Mouse (Mus musculus) CH12F3 (cell line): ENCODE measurements at regions not wholly inside any gene's neighbourhood (a gene's known extent, or its start where the extent isn't known, plus 50 kb on each side); places are given as distances from the start of the nearest gene placed in this dataset.

Source experiments
- in situ Hi-C: fragments of 300-500 bp; cut with MboI; formaldehyde crosslinking; loops from 2 replicates; pipeline ENCODE4 v1.14.3; 2020; ENCODE audit warnings: low sequenced_read_pairs

DNA sequence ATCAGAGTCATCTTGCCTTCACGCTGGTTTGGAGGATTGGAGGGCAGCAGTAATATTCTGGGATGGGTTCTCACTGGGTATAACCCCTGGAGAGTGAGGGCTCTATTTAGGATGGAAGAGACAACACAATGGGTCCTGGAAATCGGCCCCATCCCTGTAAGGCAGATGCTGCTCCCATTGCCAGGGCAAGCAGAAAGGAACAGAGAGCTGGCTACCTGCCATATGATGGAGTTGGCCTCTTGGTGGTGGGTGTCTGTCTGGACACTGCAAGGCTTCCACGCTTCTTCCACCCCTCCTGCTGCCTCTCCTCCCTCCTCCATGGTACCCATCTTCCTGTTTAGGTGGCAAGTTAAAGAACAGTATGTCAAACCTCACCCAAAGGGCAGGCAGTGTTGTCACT is 308.6 kb downstream of the Glrx3 start:
- in situ Hi-C loops, result no loop called here

DNA sequence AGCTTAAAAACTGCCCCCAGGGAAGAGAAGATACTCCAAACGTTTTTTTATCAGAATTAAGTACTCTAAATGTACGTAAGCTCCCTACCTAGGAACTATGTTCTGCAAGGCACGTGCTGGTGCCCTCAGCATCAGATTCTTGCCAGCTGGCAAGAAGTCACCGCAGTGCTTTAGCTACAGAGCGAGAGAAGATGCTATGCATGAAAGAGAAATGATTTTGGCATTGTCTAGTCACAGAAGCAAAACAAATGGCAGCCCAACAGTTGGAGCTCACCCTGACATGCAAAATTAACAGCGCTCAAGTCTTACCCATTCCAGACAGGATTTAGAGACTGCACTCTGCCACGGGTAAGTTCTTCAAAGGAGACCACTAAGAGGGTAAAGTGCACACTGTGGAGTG is 311.5 kb downstream of the Glrx3 start:
- in situ Hi-C loops, result no loop called here

DNA sequence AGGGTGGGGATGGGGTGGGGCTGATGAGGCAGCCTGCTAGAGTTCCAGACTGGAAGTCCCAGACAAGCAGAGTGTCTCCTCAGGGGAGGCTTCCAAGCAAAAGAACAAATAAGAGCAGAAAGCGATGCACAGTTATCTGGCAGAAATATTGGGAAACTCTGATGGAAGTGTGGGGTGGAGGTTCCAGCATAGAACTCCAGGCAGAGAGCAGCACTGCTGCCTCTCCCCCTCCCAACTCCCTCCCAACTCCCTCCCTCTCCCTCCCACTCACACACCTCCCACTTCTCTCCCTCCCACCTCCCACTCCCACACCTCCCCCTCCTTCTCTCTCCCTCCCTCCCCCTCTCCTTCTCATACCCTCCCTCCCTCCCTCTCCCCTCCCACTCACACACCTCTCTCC is 313.3 kb downstream of the Glrx3 start:
- in situ Hi-C loops, result no loop called here

DNA sequence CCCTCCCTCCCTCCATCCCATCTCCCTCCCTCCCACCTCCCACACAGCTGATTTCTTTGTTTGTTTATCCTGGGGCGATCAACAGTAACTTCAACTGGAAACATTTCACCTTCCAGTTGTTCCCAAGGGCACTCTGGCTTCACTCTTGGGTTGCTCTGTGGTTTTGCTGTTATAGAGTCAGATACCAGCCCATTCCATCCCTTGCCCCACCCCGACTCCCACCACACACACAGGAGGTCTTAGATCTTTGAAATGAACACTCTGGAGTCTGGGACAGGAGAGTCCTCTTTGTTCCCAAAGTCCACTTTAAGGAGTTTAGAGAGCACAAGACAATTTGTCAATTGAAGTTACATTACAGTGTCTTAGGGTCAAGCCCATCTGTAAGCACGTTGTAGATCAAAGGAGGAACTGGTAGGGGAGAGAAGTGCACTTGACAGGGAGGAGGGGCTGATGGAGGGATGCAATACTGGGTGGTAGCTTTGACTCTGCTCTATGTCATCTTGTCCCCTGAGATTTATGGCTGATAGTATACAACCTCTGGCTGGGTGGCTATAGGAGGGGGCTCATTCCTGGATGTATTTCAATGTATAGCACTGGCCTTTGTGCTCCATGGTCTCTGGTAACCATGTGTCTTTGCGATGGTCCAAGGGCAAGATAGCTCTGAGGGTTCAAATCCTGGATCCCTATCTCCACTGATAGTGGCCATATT is 313.9 kb downstream of the Glrx3 start:
- in situ Hi-C loops, result no loop called here

DNA sequence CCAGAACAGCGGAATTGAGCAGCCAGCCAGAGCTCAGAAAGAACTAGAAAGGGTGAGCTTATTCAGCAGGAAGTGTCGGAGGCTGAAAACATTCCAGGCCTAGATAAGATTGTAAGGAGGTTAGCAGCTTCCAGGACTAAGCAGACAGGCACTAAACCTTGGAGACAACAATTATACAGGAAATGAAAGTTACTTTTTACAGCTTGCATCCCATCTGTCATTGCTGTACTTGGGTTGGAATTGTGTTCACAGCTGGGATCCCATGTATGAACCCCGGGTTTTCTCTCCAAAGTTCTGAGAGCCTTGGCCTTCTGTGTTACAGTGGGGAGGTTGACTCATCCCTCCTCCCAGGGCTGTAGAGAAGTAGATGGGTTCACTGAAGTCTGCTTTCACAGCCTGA is 328.5 kb downstream of the Glrx3 start:
- in situ Hi-C loops, result no loop called here

DNA sequence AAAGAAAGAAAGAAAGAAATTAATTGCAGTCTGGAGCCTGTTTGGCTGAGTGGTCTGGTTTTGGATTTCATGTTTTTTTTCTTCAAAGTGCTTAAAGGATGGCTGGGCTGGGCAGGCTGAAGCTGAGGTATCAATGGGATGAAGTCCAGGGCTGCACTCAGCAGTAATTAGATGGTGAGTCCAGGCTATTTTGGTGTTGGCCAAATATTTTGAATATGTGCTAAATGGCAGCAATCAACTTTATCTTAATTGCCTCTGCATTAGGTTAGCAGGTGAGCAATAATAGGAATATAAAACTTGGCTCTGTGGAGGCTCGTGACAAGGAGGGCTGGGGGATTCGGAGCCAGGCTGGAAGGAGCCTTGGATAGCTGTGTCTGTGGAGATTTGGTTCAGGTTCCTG is 329.3 kb downstream of the Glrx3 start:
- in situ Hi-C loops, result no loop called here

DNA sequence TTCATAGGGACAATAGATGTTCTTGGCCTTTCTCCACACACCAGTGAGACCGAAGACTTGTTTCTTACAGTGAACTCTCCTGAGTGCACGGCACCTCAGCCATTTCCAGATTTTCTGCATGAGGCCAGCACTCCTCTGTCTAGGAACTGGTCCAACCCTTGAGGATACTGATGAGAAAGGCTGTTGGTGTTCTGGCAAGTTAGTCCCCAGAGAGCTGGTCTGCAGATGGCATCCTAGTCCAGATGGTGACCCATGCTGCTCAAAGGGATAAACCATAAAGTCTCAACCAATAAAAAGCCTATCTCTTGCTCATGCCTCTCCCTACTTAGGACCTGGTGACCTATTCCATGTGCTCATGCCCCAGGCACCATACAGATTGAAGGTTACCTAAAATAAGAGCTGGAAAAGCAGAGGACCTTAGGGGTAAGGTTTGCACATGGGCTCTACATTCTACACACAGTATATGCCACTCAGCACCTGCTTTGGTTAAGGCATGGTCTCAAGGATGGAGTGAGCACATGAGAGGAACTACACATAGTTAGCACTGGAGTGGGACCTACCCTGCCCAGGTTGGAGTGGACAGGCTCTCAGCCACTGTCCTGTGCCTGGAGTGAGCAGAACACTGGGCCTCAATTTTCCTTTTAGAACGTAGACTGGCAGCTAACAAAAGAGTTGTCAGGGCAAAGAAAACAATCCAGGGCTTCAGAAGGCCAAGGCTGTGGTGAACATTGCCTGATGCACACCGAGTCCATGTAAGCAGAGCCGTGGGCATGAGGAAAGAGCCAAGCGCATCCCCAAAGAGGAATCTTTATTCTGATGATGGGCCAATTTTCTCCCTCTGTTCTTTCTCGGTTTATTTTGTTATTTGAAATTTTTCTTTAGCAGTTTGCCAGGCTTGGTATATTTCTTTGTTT is 335.9 kb downstream of the Glrx3 start:
- in situ Hi-C loops, result no loop called here

DNA sequence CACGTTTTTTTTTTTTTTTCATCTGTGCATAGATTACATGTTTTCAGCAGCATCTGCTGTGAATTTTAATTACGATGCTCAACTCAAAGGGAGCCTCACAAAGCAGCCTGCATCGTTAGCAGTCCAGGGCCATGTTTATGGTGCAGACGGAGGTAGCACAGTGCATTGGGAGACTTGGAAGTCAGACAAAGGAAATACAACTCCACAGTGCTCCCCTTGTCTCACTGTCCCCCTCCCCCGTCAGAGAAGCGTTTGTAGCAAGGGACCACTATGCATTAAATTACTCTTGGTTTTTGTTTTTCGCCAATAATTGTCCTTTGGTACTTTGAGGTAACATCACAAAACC is 336.5 kb downstream of the Glrx3 start:
- in situ Hi-C loops, result no loop called here

DNA sequence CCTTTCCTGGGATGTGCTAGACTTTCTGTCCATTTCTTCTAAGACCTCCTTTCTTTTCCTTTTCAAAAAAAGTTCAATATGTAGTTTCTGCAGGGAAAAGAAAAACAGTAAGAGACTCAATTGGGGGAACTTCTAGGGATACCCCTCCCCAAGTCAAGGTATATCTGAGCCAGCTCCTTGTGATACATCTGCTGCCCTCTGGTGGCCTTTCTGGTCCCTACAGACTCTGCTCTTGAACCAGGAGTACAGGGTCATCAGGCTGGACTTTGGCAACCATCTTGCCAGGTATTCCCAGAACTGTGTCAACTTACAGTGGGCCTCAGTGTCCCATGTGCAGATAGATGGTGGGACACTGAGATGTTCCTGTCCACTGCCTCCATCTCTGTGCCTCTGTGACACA is 346.5 kb downstream of the Glrx3 start:
- in situ Hi-C loops, result loop anchor here (25.0 kb wide), 1 partner anchor 297 kb away; no protein-coding TSS in a partner anchor

DNA sequence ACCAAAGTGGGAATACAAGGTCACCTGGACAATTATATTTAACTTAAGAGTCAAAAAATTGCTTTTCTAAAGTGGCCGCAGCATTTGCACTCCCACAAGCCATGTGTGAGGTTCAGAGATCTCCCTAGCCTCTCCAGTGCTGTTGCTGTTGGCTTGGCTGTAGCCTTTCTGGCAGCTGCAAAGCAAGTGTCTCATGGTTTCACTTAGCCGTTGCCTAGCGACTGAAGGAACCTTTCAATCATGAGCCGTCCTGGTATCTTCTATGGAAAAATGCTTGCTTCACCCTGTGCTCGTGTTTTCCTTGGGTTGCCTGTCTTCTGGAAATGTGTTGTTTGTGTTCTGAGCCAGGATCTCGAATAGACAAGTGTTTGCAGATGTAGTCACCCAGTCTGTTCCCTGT is 367.9 kb downstream of the Glrx3 start:
- in situ Hi-C loops, result no loop called here

DNA sequence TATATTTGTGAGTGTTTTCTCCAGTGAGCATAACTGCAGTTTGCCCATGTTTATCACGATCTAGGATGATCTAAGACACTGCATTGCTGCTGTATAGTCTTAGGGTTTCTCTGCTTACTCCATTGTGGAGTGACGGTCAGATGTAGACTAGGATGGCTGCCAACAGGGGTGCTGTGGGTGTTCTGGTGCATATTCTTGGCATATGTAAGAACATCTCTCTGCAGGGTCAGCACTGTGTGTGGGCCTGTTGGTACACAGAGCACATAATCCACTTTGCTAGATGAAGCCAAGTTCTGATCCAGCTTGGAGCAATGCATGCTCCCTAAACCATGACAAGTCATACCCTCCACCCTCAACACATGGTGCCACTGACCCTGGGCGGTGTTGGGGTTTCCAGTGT is 375.4 kb downstream of the Glrx3 start:
- in situ Hi-C loops, result no loop called here

DNA sequence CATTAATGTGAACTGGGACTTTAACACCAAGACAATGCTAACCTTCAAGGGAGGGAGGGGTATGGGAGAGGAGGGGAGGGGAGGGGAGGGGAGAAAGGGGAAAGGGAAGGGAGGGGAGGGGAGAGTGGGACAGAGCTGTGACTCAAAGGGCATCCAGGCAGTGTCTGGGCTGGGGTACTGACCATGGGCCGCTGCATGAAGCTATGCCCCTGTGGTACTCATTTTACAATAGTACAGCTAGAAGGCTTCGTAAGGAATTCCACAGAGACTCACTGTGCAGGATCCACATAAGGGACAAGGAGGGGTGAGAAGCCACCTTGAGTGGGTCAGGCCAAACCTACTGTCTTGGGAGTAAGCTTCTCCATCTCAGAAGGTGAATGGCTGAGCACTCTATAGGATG is 403.1 kb downstream of the Glrx3 start:
- in situ Hi-C loops, result no loop called here

DNA sequence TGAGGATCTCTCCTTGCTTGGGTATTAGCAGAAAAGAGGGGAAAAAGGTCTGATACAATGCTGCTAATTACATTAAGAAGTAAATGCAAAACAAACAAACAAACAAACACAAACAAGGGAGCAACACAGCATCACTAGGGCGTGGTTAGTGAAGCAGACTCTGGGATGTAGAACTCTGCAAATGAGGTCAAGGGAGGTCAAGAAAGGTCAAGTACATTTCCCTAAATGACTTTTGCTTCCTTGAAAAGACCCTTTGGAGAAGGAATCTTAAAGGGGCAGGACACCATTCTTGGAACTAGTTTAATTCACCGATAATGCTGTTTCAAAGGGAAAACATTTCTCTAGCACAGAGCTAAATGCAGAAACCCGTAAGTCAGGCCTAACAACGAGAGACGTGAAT is 403.6 kb downstream of the Glrx3 start:
- in situ Hi-C loops, result no loop called here

DNA sequence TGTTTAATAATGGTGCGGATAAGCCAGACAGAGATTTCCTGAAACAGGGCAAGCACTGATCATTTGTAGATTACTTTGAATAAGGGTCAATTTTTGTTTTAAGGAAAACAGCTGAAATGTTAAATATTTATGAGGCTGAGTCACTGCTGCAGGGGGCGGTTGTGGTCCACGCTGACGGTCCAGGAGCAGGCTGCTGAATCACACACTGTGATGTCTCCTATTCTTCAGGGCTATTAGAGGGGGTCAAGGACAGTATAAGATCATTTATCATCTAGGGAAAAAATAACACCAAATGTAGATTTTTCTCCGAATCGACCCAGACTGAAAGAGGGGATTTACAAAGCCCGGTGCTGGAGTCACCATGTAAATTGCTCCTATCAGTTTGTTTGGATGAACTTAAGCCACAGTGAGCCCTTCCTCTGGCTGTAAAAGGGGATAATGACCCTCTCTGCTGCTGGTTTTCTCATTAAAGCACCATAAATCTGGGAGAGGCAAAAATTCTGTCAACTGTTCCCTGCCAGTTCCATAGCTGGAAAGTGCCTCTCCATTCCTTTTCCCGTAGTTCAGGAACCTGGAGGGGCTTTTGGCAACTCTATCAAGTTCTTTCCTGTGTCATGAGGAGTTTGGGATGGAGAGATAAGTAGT is 404.2 kb downstream of the Glrx3 start:
- in situ Hi-C loops, result no loop called here

DNA sequence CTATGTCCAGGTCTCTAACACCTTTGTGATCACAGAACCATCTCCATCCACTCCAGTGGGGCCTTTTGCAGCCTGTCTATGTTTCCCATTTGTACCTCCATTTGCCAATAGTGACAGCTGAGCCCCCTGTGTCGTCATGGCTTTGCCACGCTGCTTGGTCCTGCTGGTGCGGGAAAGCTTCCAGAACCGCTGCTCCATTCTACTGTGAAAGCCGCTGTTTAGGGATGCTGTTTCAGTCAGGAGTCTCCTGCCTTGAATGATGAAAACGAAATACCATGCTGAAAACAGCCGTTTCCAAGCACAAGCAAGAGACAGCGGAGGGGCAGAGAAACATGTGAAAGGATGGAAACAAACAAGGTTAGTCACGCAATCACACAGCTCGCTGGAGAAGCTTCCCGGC is 410.4 kb downstream of the Glrx3 start:
- in situ Hi-C loops, result no loop called here

DNA sequence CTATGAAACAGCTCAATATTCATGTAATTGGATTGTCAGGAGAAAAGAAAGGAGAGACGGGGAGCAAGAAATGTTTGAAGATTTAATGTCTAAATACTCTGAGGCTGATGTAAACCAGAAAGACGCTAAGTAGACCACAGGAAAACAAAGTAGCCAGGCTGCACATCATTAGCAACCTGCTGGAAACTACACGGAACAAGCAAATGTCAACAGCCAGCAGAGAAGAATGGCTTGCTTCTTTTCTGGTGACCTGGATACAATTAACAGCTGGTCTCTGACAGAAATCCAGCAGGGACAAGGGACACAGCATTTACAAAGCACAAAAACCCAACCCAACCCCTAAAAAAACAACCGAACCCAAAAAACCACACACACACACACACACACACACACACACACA is 413.6 kb downstream of the Glrx3 start:
- in situ Hi-C loops, result no loop called here

DNA sequence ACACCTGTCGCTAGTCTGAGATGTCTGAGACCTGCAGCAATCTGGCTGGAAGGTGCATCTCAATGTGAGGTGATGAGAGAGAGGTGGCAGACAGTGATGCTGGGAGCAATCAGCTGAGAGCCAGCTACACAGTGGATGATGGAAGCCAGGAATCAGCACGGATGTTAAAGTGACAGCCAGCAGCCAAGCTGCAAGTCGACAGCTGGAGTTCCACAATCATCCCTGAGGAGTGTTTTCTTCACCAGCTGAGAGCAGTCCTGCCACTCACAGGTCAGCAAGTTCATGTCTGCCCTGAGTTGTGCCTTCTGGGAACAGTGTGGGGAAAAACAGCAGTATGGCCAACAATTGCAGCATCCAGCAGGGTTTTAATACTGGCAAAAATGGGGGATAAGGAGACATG is 422.3 kb downstream of the Glrx3 start:
- in situ Hi-C loops, result no loop called here

DNA sequence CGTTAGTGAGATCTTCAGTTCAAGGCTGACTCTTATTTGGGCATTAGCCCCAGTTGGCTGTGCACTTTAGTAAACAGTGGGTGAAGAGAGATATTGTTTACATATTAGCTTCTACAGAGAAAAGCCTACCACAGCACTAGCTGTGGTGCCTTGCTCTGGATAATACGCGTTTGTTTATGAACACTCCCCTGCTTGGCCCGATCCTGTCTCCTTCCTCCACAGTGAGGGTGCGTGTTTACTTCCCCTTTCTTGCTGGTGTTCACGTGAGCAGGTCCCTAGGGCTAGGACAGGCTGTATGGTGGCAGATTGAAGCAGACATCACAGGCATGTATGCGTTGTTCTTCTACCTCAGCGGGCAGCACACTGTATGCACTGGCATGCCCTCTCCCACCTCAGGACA is 423.1 kb downstream of the Glrx3 start:
- in situ Hi-C loops, result no loop called here

DNA sequence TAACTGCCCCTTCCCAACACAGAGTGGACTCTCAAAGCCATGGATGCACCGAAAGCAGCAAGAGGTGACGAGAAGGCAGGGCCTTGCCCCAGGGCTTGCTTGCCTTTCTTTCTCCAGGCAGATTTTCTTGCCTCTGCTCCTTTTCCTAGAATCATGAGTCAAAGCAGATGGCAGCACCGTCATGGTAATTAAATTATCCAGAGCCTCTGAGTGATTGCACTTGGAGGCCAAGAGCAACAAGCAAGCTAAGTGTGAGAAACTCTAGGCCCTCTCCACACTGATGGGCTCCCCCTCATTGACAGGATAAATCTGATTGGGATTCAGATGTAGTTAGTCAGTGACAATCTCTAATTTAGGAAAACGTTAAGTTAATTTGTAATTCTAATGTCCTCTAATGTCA is 427.5 kb downstream of the Glrx3 start:
- in situ Hi-C loops, result no loop called here

DNA sequence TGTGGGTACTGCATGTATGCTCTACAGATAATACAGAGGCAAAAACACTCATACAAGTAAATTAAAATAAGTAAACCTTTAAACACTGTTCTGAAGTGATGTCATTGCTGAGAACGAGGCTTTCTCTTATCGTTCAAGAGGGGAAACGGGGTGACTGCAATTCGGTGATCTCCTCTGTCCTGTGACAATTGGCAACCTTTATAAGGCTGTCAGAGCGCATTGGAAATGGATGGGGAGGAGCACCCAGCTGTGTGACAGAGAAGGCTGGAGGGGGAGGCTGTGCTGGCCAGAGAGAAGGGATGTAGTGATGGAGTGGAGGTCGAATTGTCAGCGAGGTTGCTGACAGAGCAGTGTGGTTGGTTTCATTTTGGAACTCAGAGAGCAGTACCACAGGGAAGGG is 428.0 kb downstream of the Glrx3 start:
- in situ Hi-C loops, result no loop called here

DNA sequence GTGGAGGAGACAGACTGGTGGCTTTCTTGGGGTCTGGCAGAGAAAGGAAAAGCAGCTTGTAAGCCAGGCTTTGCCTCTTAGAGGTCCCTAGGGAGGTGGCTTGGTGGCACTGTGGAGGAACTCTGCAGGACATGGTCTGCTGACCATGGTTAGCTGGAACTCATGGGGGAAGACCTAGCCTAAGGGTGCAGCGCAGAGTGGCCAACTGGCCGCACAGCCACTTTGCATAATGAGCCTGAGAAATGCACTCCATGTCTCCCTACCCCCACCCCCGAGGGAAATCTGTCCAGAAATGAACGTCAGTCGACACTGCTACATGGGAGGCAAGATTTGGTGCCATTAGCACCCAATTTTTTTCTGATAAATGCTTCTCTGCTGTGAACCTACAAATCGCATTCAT is 429.5 kb downstream of the Glrx3 start:
- in situ Hi-C loops, result no loop called here

DNA sequence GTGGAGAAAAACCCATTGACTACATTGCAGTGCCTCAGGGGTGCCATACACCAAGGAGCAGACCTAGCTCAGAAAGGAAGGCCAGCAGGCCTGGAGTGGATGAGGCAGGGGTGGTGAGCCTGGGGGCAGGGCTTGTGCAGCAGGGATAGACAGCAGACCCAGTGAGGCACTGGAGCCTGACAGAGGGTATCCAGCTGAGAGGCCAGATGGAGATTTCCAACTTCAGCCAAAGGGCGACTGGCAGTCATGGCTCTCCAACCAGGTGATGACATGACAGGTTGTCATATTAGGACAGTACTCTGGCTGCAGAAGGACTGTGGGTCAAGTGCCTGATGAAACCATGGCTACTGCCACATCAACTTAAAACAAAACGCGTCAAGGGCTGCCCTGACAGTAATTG is 431.1 kb downstream of the Glrx3 start:
- in situ Hi-C loops, result no loop called here
